ENCODE assay signal across 7 mouse cellular contexts in the genomic region with DNA sequence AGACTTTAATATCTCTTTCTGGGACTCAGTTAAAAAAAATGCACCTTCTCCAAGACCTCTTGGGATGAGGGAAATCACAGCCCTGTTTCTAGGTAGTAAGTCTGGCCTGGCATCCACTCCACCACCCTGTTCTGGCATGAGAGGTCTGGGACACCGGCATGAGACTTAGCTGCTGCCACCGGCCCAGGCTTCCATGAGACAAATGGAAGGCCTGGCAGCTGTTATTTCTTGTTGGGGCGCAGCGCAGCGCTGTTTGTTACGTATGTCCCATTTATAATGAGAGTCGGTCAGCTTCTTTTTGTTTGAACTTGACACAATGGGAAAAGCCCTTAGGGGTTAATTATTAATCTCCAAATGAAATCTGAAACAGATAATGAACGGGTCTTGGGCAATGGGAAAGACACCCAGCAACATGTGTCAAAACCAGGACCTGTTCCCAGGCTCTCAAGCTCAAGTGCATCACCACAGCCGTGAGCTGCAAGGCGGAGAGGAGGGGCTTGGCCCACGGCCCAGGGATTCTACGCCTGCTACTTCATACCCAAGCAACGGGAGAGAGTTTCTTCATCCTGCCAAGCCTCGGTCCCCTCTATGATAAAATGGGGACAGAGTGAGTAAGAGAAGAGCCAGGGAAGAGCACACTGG.
DNase-seq lines count a peak whose midpoint lies in the region; ATAC-seq lines count a peak whose summit lies in the region.

No protein-coding gene starts in this region.

- H3K4me1 ChIP-seq in midbrain, embryonic 13.5 days (replicated peaks): peaks cover 26% of the 10 kb centered on the region

- H3K27me3 ChIP-seq in midbrain, embryonic 13.5 days: no peaks in the 10 kb centered on the region

- H3K4me2 ChIP-seq in midbrain, embryonic 13.5 days (replicated peaks): no peak overlapping the region

- H3K9me3 ChIP-seq in midbrain, embryonic 13.5 days: no peaks in the 10 kb centered on the region

- H3K36me3 ChIP-seq in midbrain, embryonic 13.5 days: no peaks in the 10 kb centered on the region

- ATAC-seq in midbrain, embryonic 13.5 days: peak; percentile 64

- peak; percentile 64 for DNase-seq in right cerebral cortex, postnatal 4 days
- no peak for DNase-seq in right cerebral cortex, postnatal 25 days
- DNase-seq in cerebellum, postnatal 36 days: peak; percentile 64 to 76
- peak; percentile 75 for DNase-seq in heart, postnatal 4 days
- no peak for DNase-seq in ovary, postnatal 14 days (ENCODE audit: low spot score)
- no peak for DNase-seq in yolk sac, embryonic 10.5 days (ENCODE audit: low spot score)

- H3K4me3 ChIP-seq in midbrain, embryonic 13.5 days (replicated peaks): no peak overlapping the region

- no peak overlapping the region for H3K9ac ChIP-seq in midbrain, embryonic 13.5 days (replicated peaks)

- 51% methylated on average over 14 of the region's 14 CpGs for whole genome bisulfite sequencing in midbrain, embryonic 13.5 days

- peak overlapping the region; percentile 26; the same call in 1 of the 2 replicates for H3K27ac ChIP-seq in midbrain, embryonic 13.5 days

Comparison
In these comparisons a context has a peak if more than half of its experiments do, and no peak if none do; other contexts are left out.
1. DNase-seq: peak in right cerebral cortex, postnatal 4 days (single experiment), cerebellum, postnatal 36 days (2 of 2) and heart, postnatal 4 days (single experiment); none in right cerebral cortex, postnatal 25 days (single experiment), ovary, postnatal 14 days (single experiment) and yolk sac, embryonic 10.5 days (single experiment).